Mouse (Mus musculus): ENCODE measurements around the gene Gm10309.
A peak's percentile ranks its signal among the peaks of the same experiment; 100 is the strongest.
"Not testable (repeated sequence)": the region's sequence is repeated elsewhere in the genome, so short reads cannot be mapped to it uniquely, and the experiment has no call there.

Gene Gm10309

DNA sequence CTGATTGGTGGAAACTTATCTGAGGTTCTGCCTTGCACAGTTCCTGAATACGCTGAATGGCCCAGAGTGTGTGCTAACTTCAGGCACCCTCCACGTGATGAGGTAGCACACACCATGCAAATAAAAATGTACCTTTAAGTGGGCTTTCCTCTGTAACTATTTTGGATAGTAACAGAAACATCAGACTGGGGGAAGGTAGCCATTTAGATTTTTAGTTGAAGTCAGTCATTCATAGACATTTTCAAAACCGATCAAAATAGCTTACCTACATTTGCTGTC is 3.1 kb upstream of the Gm10309 start:
- no peak for DNase-seq

DNA sequence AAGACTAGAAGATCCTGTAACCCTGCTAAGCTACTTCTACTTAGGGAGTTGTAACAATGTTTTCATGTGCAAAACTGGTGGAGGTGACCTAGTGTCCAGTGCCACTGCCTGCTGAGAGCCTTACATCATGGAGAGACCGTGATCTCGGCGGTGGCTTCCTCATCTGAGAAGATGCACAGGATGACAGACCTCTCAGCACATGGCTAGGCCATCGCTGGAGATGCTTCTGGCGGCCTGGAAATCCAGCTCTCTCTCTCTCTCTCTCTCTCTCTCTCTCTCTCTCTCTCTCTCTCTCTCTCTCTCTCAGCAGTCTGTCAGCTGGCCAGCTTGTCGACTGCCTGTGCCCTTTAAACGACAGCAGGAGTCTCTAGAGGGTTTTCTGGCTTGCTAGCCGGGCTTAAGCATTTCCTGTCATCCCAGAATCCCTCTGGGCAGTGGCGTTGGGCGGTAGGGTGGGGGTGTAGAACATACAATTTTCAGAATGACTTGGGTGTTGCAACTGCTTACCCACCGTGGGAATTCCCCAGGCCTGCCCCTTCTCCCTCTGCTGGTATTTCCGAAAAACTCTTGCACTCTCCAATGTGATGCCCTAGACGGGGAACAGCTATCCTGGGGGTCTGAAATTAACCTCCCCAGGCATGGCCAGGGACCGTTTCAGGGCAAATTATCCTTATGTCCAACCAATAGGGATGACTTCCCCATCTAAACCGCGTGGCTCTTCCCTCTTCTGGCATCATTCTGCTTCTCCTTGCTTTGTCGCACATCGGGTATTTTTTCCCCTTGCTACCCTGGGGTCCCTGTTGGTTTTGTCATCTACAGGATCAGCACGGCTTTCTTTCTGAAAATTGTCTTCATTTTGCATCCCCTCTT is 2.5 kb upstream of the Gm10309 start:
- DNase-seq = peak; percentile 49

DNA sequence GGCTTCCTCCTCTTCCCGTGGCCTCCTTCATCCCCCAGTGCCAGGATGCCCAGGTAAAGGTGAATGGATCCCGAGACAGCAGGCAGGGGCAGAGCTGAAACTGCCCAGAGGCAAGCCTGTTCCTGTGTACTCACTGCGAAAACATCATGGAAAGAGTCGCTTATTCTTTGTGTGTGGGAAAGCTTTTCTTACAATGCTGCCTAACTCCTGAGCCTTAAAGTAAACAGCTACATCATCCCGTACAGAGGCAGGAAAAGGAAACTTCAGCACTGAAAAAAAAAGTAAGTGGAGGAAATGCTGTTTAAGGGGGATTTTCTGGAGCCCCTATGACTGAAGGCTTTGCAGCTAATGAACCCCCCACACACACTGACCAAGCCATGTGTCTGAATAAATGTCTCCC is 1.8 kb upstream of the Gm10309 start:
- no peak for DNase-seq

DNA sequence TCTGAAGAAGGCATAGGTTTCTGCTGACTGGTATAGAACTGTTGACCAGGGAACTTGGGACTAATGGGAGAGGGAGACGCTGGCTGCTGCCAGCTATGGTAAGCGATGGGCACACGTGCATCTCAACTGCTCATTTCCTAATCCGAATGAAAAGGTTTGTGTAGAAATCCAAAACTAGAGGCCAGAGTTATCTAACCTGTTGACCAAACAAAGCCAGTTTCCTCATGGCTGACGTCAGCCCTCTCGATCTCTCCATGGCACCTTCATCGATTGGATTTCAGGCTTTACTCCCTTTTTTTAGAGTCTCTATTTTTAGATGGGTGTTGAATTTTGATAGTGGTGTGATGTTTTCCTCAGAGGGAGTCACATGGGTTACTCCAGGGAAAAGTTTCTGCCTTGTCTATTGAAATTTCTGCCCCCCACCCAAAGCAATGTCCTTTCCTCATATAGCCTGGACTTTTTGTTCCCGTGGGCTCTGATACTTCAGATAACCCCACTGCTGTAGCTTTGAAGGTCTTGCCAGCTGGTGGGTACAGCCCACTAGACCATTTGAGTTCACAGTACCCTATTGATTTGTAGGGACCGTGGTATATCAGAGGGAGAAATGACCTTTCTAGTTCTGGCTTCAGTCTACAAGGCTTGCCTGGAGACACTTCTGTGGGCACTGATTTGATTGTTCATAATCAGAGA is 1.7 kb downstream of the Gm10309 start:
- DNase-seq = no peak

DNA sequence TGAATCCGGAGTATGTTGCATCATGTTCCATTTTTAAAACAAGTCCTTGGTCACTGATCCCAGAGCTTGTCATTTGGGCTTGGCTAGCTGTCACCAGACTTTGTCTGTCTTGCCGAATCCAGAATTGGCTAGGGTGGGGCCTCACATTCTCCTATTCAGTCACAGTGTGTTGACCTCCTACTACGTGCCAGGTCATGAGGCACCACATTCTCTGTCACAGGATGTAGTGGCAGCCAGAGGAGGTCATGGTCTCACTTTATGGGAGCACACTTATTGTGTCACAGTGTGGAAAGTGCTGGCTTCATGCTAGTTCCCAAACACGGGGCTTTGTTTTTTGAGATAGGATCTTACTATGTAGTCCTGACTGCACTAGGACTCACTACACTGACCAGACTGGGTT is 3.6 kb downstream of the Gm10309 start:
- DNase-seq = no peak

DNA sequence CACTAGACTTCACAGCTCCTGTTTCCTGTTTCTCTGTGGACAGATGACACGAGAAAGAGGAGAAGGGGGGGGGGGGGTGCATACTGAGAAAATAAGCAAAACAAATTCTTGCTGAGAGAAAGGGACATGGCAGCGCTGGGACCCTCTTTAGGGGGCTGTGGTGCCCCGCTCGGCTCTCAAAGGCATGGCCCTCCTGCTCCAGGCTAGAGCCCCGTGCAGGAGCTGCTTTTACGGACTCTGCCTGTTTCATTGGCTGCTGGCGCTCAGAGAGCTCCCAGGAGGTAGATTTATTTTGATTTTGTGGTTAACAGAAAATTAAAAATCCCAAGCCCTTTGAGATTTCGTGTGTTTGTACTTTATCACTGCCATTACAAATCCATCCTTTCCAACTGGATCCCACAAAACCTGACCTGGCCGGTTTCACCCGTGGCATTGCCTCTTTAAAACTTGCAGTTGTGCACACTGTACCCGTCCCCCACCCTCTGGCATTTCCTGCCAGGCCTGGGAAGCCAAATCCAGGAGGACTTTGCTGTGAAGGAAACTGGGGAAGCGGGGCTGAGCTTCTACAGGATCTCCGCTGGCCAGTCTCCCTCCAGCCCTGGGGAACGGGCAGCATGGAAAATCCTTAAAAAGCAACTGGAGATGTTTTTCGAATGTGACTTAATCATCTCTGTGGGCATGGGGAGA is 5.5 kb downstream of the Gm10309 start:
- peak; percentile 60 for DNase-seq

DNA sequence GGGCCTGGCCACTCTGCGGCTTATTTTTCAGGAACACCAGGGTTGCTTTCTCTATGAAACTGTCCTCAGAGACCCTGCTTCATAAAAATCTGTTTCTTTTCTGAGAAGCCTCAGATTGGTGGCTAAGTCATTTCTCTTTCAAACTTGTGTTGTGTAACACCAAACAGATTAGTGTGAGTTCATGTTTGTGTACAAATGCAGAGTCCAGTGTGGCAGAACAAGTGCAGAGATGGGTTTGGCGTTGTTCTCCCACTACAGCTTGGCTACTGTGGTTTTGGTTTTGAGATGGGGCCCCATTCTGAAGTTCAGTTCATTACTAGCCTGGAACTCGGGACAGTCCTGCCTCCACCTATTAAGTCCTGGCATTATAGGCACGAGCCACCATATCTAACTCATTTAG is 7.7 kb downstream of the Gm10309 start:
- no peak for DNase-seq

DNA sequence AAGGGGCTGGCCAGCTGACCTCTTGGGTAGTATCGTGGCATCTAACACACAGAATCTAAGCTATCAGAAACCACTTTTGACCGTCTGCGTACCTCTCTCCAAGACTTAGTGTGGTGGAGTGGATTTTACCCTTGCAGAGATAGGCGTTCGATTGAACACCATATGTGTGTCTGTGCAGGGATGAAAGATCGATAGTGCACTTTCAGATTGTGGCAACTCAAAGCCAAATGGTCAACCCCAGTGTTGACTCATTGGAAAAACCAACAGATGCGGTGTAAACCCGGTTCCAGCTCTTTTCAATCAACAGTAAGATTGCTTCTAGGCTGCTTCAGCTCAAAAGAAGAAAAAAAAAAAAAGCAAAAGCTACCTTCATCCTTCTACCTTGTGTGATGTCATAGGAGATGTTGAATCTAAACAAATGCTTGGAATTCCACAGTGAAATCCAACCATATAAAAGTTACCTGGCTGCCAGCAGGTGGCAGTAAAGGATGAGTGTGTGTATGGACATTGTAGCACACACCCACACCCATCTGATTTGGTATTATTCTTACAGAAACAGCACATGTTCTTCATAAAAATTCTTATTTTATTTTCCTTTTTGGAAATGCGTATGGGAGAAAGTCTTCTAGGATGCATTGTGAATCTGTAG is 8.8 kb downstream of the Gm10309 start:
- peak; percentile 47 for DNase-seq

DNA sequence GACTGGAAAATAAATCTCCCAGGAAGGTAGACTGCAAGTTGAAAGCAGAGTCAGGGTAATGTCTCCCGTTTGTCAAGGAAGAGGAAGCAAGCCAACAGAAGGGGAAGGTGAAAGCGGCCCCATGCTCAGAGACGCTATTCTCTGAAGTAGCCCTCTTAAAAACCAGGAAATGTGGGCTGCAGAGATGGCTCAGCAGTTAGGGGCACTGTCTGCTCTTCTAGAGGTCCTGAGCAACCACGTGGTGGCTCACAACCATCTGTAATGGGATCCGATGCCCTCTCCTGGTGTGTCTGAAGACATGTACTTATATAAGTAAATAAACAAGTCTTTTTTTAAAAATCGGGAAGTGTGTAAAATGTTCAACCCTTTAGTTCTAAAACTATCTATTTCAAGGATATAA is 10.1 kb downstream of the Gm10309 start:
- no peak for DNase-seq

DNA sequence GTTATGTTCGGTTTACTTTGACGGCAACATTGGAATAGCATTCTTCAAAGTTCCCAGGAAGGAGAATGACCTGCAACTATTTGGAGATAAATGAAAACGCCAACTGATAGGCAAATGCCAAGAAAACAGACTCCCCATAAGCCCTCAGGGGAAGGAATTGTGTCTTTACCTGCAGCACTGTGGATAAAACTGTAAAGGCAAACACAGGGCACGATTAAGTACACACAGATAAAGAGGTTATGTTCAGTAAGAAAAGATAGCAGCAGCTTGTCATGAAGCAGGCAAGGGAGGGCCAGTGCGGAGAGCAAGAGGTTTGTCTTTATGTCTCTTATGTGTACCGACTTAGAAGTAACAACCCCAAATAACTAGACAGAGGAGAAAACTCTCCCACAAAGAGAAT is 10.5 kb downstream of the Gm10309 start:
- DNase-seq = no peak

DNA sequence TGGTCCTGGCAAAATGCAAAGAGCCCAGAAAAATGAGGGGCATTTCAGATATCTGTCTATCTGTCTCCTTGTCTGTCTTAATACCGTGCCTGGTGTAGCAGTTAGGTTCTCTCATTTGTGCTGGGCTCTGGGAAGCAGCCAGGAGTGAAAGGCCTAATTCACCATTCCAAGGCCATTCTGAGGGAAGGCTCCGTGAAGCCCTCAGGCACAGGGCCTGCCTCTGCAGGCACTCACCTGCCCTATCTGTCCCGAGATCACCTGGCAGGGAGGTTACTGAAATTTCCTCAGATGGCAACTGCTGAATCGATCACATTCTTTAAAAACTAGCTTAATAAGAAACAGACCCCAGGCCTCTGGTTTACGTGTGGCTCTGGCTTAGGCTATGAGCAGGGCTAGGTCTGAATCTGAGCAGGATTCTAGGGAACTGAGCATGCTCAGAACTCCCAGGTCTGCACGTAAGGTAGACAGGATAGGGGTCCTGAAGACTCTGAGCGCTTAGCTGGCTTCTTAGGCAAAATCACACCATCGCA is 11.1 kb downstream of the Gm10309 start:
- no peak for DNase-seq

DNA sequence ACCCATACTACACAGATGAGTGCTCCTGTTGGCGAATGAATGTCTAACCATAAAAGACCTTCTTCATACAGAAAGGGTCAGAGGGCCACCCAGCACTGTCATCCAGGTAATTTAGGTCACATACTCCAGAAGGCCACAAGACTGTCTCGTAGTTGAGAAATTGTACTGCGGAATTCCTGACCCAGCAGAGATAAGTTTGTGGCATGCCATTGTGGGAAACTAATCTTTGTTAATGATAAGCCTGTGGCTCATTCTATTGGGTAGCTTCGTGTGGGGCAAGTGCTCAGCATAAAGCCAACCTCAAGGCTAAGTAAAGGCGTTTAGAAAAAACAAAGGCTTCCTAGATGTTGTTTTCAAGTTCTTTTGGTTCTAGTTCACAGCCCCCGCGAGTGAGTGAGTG is 12.7 kb downstream of the Gm10309 start:
- DNase-seq = no peak

DNA sequence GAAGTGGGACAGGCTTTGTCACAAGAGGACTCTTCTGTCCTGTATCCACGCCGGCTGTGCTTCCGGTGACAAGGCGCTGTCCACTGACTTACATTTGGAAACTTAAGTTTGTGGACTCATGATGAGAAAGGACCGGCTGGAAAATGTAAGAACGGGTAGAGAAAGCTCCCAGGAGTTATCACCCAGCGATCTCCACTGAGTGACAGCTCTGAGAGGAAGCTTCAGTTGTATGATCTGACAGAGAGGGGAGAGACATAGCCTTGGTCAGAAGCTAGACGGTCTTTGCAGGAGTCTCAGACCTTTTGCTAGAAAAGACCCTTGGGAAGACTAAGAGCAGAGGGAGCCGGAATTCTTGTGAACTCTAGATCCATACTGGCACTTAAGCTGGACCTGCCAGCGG is 15.2 kb downstream of the Gm10309 start:
- no peak for DNase-seq

DNA sequence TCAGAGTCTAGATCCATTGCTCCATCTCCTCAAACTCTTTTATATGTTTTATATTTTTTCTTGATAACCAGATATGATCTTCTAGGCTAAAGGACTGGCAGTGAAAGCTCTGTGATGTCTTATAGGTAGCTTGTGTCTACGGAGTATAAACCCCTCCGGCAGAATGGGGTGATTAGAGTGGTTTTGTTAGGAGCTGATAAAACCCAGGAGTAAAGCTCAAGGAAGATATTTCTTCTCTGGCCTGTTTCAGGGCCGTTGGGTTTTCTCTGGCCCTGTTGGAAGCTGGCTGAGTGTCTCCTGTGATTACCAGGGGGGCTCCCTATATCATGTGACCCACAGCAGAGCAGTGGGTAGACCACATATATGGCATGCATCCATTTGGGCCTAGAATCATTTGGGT is 17.6 kb downstream of the Gm10309 start:
- DNase-seq = no peak

DNA sequence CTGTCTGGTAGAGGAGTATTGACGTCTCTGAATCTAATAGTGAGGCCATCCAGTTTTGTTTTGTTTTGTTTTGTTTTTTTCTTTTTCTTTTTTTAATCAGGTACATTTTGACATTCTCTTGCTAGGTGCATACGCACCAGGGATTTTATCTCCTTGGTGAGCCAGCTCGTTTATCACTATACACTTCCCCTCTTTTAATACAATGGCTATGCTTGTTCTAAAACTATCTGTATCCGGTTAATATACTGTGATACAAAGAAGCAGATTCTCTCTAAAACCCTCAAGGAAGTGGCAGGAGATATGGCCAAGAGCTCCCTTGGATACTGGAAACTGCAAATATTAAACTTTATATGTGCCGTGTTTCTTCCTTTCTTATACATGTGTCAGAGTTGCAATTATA is 18.4 kb downstream of the Gm10309 start:
- DNase-seq = no peak

DNA sequence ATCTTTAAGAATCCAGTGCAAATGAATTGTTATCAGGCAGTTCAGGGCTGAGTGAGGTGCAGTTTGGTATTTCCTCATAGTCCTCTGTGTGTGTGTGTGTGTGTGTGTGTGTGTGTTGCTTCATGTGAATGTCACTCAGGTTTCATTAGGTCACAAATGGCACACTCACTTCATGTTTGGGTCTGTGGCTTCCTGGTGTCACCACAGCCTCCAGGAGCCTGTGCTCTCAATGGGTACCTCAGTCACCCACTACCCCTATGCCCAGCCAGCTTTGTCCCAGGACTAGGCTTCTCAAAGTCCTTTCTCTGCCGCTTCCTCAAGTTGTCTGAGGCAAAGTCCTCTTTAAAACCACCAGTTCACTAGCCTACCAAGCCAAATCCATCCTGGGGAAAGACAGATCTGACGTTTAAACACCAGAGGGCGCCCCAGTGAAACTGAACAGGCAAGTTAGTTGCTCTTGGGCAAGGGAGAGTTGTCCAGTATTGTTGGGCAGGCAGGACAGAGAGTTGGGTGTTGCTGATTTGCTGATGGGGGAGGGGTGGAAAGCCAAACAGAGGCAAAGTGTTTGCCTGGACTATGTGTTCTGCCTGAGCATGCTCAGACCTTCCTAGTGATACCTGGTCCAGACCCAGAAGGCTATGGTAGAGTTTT is 20.8 kb downstream of the Gm10309 start:
- DNase-seq = peak; percentile 84

DNA sequence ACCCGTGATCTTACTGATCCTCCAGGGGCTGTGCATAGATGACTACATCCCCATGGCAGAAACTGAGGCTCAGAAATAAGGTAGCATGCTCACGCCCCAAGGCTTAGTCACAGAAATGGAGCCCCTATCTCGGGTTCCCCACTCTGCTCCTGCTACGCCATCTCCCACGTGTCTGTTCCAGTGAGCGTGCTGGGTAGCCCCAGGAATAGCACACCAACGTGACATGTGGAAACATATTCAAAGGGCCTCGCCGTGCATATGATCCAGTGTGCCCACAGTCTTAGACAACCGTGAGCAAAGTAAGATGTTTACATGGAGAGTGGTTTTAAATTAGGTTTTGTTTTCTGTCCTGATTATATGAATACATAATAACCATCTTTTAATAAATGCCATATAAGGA is 22.4 kb downstream of the Gm10309 start:
- DNase-seq = no peak

DNA sequence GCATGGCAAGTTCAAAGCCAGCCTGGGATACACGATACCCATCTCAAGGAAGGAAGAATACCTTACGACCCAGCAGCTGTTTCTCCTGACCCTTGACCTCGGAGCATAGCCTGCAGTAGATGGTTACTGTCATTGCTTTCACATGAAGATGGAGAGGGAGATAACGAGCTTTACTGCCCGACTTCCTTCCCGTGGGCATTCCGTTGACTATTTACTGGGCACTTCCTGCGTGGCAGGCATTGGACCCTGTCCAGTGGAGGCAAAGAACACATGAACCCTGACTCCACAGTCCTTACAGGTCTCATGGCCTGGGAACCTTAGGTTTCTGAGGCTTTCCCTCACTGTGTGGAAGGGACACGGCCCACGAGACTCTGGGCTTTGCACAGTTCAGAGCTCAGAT is 25.6 kb downstream of the Gm10309 start:
- DNase-seq = no peak

DNA sequence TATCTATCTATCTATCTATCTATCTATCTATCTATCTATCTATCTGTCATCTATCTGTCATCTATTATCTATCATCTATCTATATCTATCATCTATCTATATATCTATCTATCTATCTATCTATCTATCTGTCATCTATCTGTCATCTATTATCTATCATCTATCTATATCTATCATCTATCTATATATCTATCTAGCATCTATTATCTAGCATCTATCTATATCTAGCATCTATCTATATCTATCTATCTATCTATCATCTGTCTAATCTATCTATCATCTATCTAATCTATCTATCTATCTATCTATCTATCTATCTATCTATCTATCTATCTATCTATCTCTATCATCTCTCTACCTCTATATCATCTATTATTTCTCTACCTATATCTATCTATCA is 27.6 kb downstream of the Gm10309 start:
- DNase-seq = not testable (repeated sequence)

DNA sequence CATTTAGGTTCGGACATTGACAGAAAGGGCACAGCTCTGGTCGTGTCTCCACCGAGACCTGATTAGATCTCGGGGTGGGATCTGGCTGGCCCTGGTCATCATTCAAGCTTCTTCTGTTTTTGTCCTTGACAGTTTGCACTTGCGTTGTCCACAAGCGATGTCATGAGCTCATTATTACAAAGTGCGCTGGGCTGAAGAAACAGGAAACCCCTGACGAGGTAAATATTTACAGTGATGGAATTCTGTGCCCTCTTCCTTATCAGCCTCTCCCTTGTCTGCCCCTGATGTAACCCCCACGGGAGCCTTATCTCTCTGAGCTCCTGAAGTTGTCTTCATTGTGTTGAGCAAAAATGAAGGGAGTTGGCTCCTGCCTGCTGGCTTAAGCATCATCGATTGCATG is 28.4 kb downstream of the Gm10309 start:
- no peak for DNase-seq

DNA sequence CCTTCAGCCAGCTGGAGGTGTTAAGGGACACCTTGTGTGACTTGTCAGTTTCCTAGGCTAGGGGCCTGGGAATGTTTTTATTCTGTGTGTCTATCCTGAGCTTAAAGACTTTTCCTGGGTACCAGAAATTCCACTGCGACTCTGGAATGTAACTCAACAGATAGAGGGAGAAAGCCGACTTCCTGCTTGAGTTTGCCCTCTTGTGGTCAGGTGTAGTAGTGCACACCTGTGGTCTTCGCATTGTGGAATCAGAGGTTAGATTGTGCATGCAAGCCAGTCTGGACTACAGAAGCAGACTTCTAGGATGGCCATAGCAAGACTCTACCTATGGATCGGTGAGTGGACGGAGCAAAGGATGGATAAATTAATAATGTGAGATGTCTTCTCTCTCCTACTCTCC is 33.3 kb downstream of the Gm10309 start:
- peak; percentile 82 for DNase-seq

DNA sequence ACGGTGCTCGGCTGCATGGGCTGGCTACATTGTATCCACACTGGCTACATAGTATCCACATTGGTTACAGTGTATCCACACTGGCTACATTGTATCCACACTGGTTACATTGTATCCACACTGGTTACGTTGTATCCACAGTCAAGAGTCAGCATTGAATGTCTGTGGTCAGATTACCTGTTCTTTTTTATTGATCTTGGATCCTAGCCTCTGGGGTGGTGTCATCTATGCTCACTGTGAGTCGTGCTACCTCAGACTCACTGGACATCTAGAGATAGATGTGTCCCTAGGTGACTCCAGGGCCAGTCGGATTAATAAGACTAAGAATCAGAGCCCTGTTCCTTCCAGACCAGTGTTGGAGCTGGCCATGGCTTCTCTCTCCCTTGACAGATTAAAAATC is 34.9 kb downstream of the Gm10309 start:
- DNase-seq = no peak

DNA sequence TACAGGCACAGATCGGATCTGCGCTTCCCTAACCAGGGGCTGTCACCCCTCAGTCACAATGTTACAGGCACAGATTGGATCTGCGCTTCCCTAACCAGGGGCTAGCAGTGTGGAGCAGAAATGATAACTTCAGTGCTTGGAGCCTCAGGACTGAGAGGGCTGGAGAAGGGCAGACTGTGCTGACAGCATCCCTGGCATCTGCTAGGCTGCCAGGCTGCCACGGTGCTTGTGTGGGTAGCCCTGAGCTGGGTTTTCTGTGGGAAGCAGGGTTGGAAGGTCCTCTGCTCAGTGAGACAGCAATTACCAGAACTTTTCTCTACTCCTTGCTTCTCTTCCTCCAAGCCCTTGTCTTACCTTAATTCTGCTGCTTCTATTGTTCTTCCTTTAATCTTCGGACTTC is 37.1 kb downstream of the Gm10309 start:
- no peak for DNase-seq
